Mouse (Mus musculus) G1E (cell line): Measurements from ENCODE around the gene Ssr4.

Experiments
- CTCF ChIP-seq: IDR thresholded peaks from 2 replicates; pipeline ENCODE4 v1.5.1; 2012; ENCODE audit warnings: low read depth, low read length, inconsistent platforms, mixed read lengths
- GATA1 ChIP-seq: IDR thresholded peaks from 2 replicates; pipeline ENCODE4 v1.6.1; 2012; ENCODE audit warnings: borderline replicate concordance, low read length, inconsistent platforms, mixed read lengths
- GATA2 ChIP-seq: IDR thresholded peaks from 2 replicates; pipeline ENCODE4 v1.6.1; 2012; ENCODE audit warnings: low read depth, low read length, inconsistent platforms, borderline replicate concordance
- TAL1 ChIP-seq: conservative IDR thresholded peaks from 2 replicates; pipeline ENCODE4 v1.6.1; 2012; ENCODE audit warnings: low read depth, low read length, inconsistent platforms, mixed read lengths

DNA sequence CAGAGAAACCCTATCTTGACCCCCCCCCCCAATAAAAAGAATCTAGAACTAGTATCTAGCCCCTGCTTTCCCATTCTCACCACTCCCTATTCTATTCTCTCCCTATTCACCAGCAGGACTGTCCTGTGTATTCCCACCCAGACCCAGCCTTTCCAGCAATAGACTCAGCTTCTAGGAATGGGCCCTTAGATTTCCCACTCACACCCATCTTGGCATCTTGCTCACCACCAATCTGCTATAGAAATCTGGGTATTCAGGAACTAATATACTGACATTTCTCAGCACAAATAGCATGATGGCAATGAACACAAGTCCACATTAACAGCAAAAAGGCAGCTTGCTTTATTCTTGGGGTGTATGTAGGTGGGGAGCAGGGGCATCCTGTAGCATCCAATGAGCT lies 6.2 kb downstream of the Ssr4 start:
- TF ChIP-seq CTCF (no peak), TAL1 (no peak), GATA1 (no peak), GATA2 (no peak)
